Mouse (Mus musculus): ENCODE results near the gene Etl4.

DNA sequence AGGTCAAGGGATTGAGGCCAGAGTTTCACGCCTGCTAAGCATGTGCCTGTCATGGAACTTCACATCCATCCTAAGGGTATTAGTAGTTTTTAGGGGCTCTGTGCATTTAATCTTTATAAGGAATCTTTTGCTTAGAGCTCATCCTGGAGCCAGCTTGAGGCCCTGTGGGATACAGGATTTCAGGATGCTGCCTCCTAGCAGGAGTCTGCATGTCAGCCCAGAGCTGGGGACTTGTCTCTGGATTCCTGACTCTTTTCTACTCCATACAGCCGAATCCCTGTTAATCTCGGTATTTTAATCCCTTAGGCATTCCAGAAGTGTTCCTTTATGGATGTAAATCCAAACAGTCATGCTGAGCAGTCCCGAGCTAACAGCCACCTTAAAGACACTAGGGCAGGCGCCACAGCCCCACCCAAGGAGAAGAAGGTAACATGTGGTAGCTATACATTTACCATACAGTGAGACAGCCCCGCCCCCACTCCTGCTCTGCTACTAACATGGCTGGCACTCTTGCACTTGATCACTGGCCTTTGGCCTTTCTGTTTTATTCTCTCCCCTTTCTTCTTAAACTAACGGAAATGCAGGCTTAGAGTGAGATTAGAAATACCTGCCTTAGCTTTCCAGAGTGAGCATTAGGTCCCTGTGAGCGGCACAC is 891.8 kb downstream of the Etl4 start:
- no peak for TF ChIP-seq CTCF (IDR thresholded peaks at IDR 0.05; ENCODE audit: low read depth)
- no peak for TF ChIP-seq EP300 (optimal IDR thresholded peaks at IDR 0.05)
